Mouse (Mus musculus) kidney, postnatal 14 days (tissue): ENCODE data around the gene Vmn1r174.
"Not testable (repeated sequence)": the region's sequence is repeated elsewhere in the genome, so short reads cannot be mapped to it uniquely, and the experiment has no call there.

Source experiments
- DNase-seq: peaks from one replicate; pipeline ENCODE4 v3.0.0; 2022; ENCODE audit warnings: mixed read lengths

The Vmn1r174 gene

GRCm38 (mm10) chr7:23751970-23752369 lies at the start of gene Vmn1r174:
Gene Vmn1r174 (plus strand): TSS chr7:23752270.
- DNase-seq: not testable (repeated sequence)

- no peak for DNase-seq
Measured at GRCm38 (mm10) chr7:23784526-23784925, 32.5 kb downstream of the Vmn1r174 start.

GRCm38 (mm10) chr7:23810543-23810942 lies 58.5 kb downstream of the Vmn1r174 start, which contains the start of gene Vmn1r175:
Gene Vmn1r175 (minus strand): TSS chr7:23810643.
- not testable (repeated sequence) for DNase-seq
